Mouse (Mus musculus) adrenal gland, adult 8-10 months (tissue): ENCODE measurements around the gene Tox3. TPM values are rescaled to one million over a fixed set of nuclear protein-coding genes. Genes with fewer than 3 reads are reported as not detected.

Source experiments
- DNase-seq: peaks from one replicate; pipeline ENCODE4 v3.0.0; 2022
- total RNA-seq, 4 experiments: library from RNA; stranded (reverse); gene quantifications; 2 replicates each; pipeline ENCODE4 v1.2.4; 2022

Tox3 gene
- total RNA-seq, 4 experiments from 2014 or later, result 3.2 to 6.2 (median 5.4) TPM

DNA sequence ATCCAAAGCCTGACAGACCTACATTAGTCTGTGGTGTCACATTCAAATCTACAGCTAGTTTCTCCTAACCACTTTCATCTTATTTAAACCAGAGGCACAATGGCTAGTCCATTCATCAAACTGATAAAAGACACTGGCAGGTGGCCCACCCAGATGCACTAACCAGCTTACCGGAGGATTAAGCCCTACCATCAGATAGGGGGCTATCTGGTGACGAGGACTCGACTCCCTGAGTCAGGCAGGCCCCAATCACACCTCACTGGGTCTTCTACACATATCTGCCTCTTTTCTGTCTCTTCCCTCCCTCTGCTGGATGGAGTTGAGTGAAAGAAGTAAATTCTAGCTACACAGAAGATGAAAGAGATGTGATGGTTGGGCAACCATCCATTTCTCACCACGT, 24.3 kb downstream of the Tox3 start:
- no peak for DNase-seq

DNA sequence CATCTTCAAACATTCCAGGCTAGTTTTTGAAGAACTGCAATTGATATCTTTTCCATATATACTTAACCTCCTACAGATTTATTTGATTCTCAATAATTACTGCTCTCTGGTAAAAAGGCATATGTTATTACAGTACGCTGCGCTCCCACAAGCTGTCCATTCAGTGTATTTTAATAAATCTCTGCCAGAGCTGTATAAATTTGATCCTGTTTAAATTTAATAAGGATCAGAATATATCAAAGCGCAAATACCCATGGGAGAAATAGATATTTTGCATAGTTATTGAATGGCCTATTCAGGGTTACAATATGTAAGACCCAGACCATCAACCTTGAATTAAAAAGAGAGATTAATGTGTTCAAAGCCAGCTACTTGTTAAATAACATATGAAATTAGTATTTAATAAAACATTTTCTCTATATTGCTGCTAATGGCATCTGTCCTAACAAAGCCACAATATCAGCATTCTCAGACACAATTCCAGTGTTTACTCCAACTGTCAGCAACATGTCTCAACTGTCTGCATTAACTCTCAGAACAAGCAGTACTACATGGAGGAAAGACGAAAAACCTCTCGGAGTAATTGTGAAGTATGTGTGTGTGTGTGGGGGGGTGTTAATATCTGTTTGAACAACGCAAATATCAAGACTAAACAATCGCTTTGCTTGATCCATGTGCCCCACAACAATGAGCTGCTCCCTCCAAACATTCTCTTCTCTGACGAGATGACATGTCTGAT, 25.3 kb downstream of the Tox3 start:
- no peak for DNase-seq

DNA sequence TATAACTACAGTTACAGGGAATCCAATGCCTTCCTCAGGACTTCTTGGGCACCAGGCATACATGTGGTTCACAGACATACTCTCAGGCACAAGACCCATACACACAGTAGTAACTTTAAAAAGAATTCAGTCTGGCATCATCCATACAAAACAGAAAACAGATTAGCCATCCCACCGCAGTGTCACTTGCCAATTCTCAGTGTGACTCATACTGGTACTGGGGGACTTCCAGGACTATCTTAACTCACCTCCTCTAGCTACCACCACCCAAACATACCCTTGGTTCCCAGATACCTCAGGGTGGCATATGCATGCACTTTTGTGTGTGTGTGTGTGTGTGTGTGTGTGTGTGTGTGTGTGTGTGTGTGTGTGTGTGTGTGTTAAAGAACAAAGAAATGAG, 26.9 kb downstream of the Tox3 start:
- DNase-seq, result no peak

DNA sequence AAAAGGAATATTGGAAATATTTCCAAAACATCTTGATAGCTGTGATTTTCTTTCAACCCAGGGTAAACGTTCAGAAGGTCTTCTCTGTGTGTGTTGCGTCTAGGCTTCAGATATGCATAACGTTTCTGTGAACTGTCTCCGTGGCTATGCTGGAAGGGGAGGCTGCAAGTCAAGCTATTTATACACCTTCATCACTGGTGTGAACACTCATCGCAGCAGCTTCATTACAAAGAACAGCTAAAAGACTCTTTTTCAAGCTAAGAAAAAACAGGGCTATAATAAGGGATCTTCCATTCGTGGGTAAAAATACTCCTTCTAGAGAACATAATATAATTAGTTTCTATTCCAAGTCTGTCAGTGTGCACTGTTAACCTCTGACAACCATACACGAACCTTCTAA, 33.8 kb downstream of the Tox3 start:
- DNase-seq, result no peak

DNA sequence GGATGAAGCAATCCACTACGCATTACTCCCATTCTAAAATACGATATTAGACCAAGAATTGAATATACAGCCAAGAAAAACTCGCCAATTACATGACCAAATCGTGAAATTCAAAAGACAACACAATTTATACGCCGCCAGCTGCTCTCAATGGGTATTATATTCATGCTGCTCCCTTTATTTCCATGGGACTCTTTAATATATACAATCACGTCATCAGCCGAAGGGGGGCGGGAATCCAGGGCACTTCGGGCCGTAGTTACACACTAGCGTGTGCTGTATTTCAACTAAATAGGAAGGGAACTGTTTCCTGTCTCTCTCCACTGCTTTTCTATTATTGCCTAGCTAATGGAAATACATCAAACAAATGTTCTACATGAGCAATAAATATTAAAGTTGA, 45.2 kb downstream of the Tox3 start:
- no peak for DNase-seq

DNA sequence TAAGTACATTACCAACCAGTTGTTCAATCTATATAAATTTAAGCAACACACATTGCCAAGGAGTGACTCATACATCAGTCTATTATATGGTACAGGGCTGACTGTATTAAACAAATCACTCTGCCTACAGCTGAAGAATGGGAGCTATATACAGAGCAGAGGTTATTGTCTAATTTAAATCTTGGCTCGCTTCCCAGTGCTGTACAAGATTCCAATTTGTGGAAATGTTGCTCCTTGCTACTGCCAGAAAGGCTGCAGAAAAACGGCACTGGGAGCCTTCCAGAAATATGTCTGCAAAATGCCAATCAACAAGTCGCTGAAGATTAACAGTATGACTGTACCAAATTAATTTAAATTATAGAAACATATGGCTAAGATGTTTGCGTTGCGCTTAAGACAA, 45.9 kb downstream of the Tox3 start:
- no peak for DNase-seq

DNA sequence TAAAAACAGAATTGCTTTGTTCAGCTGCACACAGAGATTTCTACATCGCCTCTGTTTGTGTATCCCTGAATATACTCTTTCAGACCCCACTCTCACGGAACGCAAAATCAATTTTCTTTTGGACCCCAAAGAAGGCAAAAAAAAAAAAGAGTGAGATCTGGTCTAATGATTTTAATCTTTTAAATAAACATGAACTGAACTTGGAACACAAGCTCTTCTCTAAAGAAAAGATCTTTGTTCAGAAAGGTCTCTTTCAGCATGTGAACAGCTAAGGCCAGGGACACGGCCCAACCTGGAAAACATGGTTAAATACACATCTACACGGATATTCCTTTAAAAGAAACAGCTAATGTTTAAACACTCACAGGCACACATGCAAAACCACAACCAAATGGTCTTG, 46.6 kb downstream of the Tox3 start:
- DNase-seq, result no peak

DNA sequence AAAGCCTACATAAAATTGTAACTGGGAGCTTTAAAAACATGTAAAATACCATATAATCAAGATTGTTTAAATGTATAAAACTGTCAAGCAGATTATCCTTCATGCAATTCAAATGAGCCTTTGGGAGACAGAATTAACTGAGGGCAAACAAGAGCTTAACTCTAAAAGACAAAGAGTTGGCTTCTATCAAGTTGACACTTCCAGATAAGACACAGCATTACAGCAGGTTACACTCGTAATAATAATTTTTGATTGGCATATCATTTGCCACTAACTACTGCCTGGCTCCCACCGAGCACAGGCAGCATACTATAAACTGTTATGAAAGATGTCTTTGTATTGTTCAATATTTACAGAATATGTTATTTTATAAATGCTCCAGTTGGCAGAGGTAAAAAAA, 47.2 kb downstream of the Tox3 start:
- DNase-seq, result no peak

DNA sequence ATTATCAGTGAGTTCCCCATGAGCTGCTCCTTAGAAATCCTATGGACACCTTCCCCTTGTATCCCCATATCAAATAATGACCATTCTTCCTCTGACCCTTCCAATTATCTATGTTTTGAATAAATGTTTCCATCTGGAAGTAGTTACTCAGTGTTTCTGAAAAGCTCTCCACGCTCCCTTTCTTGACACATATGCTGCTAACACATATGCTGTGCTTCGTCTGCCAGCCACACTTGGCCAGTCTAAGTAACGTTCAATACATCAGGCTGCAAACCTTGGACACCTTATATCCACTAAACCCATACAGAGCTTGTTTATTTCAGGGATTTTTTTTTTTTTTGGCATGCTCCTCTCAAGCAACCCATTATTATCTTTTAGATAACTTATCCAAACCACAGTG, 54.1 kb downstream of the Tox3 start:
- DNase-seq, result no peak

DNA sequence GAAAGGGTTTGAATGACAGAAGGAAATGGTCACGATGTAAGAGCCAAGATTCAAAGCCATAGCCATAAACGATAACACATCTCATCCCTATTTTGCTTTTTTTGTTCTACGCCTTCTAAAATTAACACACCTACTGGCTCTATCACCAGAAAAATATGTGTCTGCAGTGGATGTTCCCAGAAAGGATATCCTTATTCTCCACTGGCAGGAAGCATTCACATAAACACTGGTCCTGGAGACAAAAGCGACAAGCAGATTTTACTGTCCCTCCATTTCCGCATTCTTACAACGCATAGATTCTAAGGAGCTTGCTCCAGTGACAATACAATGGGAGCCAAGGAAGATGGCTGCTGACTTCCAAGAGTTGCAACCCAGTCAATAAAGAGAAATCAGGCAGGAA, 57.3 kb downstream of the Tox3 start:
- no peak for DNase-seq

DNA sequence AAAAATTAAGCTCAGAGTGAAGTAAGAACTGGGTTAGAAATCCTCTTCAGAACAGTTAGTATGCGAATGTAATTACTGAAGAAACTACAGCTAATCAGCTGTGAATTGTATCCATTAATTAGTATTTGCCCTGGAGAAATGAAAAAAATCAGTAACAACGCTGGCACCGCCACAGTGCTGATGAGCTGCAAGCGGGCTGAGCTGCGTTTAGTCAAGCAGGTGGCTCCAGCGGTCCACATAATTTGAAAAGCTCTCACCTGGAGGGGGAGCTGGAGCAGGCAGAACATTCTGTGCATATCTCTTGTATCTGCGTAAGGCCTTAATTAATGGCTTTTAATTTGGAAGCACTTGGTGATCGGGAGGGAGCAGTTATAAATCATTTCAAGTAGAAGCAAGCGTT, 71.4 kb downstream of the Tox3 start:
- DNase-seq, result no peak

DNA sequence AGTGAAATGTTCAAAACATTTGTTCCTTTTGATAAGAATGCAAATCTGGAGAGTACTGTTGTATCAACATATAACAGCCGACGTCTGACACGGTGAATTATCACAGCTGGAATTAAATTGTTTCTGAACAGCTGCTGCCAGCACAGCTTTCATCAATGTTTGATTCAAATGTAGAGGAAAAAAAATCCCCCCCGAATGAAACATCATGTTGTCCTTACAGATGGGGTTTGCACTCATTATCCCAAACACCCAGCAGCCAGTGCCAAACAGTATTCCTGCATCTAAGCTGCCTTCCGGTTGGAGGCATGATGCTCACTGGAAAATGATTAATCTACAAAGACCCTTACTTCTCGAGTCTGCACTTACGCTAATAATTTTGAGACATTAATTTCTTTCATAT, 75.0 kb downstream of the Tox3 start:
- DNase-seq, result no peak

DNA sequence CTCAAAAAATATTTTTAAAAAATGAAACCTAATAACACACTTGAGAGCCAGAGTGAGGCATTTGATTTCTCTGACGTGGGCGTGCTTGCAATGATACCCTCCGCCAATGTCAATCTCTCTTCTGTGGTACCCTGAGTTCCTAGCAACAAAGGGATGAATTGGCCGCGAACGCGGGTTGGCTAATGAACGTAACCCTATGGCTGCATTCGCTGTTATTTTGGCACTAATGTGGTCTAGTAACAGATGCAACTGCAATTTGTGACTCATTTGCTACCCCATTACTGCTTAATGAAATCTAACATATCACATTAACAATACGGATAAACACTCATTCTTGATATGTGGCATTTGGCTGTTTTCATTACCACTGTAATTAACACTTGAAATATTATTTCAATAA, 76.2 kb downstream of the Tox3 start:
- no peak for DNase-seq

DNA sequence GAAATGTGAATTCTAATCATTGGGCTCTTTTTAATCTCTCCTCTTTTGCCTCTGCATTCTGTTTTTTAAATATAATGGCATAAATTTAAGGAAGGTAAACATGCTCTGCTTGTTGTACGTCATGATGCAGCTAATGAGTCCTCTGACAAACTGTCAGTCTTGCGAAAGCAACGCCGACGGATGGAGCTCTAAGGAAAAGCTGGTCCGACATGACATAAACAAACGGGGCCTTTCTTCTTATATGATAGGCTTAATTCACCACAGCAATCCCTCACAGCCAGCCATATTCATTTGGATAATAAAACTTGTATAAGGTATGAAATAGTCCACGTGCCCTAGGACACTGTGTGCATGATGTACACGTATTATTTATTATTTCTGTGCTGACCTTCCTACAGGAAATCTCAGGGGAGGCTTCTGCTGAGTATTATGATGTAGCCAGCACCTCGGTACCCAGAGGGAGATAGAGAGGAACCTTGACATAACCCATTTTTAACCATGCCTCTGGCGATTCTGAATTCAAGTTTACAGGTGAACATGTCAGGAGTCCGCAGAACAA, 80.4 kb downstream of the Tox3 start:
- no peak for DNase-seq

DNA sequence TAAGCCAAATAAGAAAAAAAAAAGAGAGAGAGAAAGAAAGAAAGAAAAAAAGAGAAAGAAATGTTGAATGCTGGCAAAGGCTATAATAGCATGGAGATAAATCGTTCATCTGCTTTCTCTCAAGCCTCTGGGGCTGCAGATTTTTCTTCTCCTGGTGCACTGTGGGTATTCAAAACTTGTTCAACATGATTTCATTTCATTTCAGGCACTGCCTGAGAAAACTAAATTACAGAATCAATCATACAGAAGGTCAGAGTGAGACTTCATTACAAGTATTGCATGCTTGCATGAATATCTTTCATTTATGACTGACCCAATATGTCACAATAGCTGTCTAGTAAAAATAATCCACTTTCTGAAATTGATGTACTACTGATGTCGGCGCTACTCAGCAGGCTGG, 81.2 kb downstream of the Tox3 start:
- no peak for DNase-seq

DNA sequence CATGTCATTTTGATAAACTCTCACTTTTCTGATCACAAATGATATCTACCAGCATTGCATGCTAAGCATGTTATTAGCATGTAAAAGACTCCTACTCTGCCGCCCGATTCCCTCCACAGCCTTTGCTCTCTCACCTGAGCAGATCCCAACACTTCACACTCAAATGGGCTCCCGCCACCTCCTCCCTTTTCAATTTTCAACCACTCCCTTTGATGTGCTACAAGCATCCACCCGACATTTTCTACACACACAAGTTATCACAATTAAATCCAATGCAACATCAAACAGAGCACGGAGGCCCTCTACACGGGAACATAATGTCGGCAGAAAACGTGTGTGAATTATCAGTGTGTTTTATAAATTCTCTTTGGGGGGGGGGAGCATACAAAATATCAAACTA, 81.9 kb downstream of the Tox3 start:
- no peak for DNase-seq

DNA sequence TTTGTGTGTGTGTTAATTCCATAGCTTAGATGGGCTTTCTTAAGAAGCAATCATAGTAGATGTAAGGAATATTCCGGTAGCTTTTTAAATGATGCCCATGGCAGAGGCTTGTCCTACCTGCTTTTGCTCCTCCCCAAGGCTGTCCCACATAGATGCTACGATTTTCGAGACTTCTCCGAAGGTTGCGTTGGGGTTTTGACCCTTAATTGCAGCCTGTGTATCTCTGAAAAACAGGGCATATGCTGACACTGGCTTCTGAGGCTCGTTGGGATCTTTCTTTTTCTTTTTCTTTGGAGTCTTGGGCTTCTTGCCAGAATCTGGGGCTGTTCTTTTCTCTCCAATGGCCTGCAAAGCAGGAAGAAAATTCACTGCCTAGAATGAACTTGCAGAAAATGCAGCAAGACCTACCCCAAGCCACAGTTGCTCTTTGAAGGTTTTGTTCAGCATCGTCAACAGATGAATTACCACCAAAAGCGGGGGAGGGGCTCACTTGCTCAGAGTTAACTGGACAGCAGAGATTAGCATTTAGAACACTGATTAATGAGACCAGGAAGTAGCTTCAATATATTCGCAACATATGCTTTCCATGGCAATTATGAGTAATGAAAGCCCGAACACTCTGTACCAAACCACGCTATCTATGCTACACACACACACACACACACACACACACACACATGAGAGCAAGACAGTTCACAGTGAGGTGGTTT, 93.8 kb downstream of the Tox3 start:
- no peak for DNase-seq

DNA sequence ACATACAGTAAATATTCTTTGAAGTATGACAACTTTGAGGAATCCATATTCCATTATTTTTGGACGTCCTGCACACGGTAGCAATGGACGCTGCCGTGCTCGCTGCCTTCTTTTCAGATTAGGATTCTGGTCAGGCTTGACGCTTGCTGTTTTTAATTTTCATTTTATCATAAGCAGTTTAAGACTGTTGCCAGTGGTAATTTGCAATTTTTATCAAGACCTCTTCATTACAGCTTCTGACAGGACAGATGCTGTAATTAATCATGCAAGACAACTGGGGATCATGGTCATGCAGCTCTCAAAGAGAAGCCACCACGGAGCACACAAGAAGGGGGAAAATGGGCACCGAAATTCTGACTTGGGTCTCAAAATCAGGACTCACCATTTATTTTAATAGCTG, 101.8 kb downstream of the Tox3 start:
- DNase-seq, result no peak

DNA sequence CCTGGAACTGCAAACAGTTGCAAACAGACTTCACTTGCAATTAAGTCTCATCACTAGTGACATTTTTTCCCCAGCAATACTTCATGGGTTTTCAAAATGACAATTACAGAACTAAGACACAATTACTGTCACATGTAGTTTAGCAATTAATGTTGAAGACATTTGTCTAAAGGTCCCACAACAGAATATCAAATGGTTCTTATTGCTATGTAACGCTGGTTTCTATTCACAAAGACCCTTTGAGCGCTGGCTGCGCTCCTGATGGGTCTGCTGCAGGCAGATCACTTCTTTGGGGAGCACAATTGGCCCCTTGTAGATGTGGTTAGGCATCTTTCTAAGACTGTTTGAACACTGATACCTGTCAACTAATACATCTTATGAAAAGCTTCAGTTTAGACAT, 102.3 kb downstream of the Tox3 start:
- no peak for DNase-seq

DNA sequence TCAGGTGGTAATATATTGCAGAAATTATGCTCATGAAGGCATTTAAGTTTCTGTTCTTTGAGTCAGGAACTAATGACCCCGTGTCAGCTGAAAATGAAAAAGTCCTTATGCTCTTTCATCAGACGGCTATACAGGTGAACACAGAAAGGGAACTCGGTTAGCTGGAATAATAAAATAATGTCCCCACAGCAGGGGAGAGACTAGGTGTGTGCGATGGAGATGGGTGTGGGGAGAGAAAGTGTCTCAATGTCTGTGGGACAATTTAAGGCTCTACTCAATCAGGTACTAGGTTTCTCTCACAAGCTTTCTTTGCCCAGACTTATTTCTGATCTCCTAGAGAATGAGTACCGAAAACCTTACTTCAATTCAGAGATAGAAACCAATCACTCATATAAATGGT, 103.0 kb downstream of the Tox3 start:
- no peak for DNase-seq

DNA sequence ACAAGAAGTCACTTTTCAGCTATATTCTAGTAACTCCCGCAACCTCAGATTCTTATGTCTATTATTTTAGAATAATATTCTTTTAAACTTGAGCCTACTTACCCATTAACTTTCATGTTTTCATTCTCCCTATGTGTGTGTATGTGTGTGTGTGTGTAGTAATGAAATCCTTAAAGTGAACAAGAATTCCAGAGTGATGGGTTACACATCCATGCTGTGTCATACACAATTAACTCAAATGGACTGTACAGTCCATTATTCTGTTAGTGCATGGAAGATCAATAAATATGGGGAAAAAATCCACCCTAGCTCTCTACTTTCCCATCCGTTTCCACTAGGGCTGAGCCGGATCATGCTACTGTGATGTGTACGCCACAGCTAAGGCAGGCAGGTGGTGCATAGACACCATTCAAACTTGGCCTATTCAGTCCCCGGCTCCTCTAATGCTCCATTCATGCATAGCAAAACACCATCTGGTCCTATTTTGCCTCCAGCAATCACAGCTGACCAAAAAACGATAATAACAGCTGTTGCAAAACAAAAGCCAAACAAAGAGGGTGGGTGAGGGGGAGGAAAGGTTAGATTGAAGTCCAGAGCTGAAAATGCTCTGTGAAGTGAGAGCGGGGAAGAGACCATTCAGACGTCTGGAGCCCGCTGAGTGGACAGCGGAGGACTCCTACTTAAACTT, 103.5 kb downstream of the Tox3 start:
- DNase-seq, result no peak

DNA sequence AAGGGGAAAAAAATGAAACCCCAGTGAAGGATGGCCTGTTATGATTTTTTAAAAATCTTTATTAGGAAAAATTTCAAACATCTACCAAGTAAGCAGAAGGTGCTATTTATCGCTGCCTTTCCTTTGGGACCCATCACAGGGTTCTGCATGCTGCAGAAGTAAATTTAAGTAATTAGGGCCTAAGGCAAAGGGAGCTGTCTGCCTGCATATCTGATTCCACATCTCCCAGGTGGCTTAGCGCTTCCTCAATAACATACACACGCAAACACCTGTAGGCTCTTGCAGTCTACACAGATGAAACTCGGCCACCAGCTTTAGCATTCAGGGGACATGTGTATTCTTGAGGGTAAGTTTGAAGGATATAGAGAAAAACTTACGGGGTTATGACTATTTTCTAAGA, 104.2 kb downstream of the Tox3 start:
- DNase-seq, result no peak

DNA sequence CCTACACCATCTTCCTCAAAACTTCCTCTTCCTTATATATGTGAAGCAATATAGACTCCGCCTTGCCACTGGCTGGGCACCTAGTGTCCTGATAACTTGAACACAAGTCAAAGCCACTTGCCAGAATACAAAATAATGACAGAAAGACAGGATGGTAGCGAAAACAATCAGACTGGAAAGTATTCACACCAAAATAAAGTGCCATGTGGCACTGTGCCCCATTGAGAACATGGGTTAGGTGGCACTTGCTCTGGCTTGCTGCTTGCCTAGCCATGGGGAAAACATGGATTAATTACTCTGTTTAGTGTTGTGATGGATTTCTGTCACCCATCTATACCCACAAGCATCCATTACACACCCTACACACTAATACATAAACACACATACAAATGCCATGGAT, 105.8 kb downstream of the Tox3 start:
- no peak for DNase-seq

DNA sequence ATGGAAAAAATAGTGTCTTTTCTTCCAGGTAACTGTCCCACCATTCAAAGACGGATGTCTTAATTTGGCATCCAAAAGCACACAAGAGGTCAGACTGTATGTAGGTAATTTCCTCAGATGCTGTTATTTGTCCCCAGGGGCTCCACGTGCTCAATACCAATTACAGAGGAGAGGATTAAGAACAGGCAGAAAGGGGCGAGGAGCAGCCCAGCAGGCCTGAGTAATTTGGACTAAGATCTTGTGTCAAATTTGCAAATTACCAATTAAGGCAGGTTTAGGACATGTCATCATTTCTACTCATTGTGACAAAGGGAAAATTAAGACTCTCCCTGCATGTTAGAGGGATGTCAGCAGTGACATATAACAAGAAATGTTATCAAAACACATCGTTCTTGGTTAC, 106.7 kb downstream of the Tox3 start:
- no peak for DNase-seq
